Mouse (Mus musculus) stomach, postnatal 0 days (tissue): ENCODE results near the gene Reln.

ENCODE experiments used
- CTCF ChIP-seq: IDR thresholded peaks from 2 replicates; pipeline ENCODE4 v1.5.1; 2016; ENCODE audit warnings: antibody characterized with exemption, low read depth, mild to moderate bottlenecking, moderate library complexity
- EP300 ChIP-seq: optimal IDR thresholded peaks from 2 replicates; pipeline ENCODE3; 2016; ENCODE audit warnings: antibody characterized with exemption

DNA sequence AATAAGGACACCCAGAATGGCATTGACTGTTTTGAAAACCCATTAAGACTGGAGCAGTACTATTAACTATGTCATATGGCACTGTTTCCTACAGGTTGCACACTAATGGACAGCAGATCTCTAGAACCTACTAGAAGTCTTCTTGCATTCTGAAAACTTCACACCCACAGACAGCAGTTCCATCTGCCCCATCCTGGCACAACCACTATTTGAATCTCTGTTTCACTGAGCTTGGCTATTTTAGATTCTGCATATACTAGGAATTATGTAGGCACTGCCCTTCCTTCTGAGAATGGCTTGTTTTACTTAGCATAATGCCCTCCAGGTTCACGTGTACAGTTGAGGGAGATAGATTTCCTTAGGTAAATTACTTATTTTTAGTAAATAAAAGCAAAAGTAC lies 99.4 kb downstream of the Reln start:
- TF ChIP-seq CTCF: no peak
- TF ChIP-seq EP300: no peak
